Mouse (Mus musculus) layer of hippocampus, postnatal 10 days (tissue): ENCODE measurements at regions not wholly inside any gene's neighbourhood (a gene's known extent, or its start where the extent isn't known, plus 50 kb on each side); places are given as distances from the start of the nearest gene placed in this dataset.
"Not testable (repeated sequence)": the region's sequence is repeated elsewhere in the genome, so short reads cannot be mapped to it uniquely, and the experiment has no call there.

Experiments
- DNase-seq, 2 experiments: peaks; one replicate each; pipeline ENCODE4 v3.0.0; 2021; ENCODE audit warnings: low spot score in 2 of 2

- DNase-seq: not testable (repeated sequence)
Measured at GRCm38 (mm10) chr10:22556401-22556800, 88.4 kb upstream of the Slc2a12 start.

GRCm38 (mm10) chr10:22569250-22570010 is 75.4 kb upstream of the Slc2a12 start:
- DNase-seq: not testable (repeated sequence)

GRCm38 (mm10) chr10:22574048-22574447 is 70.8 kb upstream of the Slc2a12 start:
- DNase-seq: not testable (repeated sequence)

GRCm38 (mm10) chr10:22579426-22579825 is 65.4 kb upstream of the Slc2a12 start:
- peak; percentile 55 to 67 for DNase-seq

- DNase-seq: not testable (repeated sequence)
Measured at GRCm38 (mm10) chr10:22581300-22581699, 63.5 kb upstream of the Slc2a12 start.

- not testable (repeated sequence) for DNase-seq
Measured at GRCm38 (mm10) chr10:22583306-22583705, 61.5 kb upstream of the Slc2a12 start.

GRCm38 (mm10) chr10:22588587-22588986 is 56.2 kb upstream of the Slc2a12 start:
- DNase-seq: not testable (repeated sequence)

GRCm38 (mm10) chr10:22591664-22592063 is 53.1 kb upstream of the Slc2a12 start:
- not testable (repeated sequence) for DNase-seq

- not testable (repeated sequence) for DNase-seq
Measured at GRCm38 (mm10) chr10:22592189-22592603, 52.6 kb upstream of the Slc2a12 start.

GRCm38 (mm10) chr10:22592752-22593151 is 52.1 kb upstream of the Slc2a12 start:
- DNase-seq: not testable (repeated sequence)
